Mouse (Mus musculus): Measurements from ENCODE around the gene Defa30.
"Not testable (repeated sequence)": the region's sequence is repeated elsewhere in the genome, so short reads cannot be mapped to it uniquely, and the experiment has no call there.

Defa30 gene

DNA sequence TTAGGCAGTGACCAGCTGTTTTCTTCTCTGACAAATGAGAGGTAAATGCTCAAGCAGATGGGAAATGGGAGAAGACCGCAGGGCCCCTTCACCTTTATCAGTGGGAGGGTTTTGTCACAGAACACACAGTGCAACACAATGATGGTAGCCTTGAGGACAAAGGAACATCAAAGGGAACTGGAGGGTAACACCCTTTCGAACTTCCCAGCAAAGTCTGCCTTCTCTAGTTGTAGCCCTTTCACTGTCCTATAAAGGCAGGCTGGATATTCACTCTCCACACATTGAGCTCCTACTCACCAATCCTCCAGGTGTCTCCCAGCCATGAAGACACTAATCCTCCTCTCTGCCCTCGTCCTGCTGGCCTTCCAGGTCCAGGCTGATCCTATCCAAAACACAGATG, at the start of gene Defa30:
Defa30 (plus strand) TSS at position 301 of the 400 bp plus-strand sequence.
- in situ Hi-C loops (cut with MseI, MboI): not testable (repeated sequence)

DNA sequence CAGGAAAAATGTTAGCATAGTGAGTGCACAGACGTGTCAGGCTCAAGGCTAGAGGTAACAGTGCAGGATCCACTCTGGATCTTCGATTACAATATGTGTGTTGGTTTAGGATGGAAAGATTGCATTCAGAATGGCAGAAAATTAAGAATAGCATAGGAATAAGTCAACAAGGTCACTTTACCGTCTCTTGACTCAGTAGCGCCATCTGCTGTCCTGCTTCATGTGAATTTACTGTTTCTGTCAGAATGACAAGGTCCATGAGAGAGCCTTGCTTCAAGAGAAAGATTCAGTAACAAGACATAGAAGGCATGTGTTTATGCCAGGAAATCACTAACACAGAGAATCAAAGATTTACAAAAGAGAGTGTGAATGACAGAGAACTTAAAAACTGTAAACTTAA, 41.3 kb upstream of the Defa30 start:
- in situ Hi-C loops (cut with MseI, MboI): loop anchor here in 1 of 2 experiments (25.0 kb wide), 1 partner anchor 106 kb away; no protein-coding TSS in a partner anchor

GRCm38 (mm10) chr8:21095950-21096349, 38.5 kb upstream of the Defa30 start, which contains the start of gene Gm14851:
TSS of gene Gm14851 (minus strand) at chr8:21096050.
- in situ Hi-C loops (cut with MseI, MboI): loop anchor here in 1 of 2 experiments (25.0 kb wide), 1 partner anchor 109 kb away; no protein-coding TSS in a partner anchor

- in situ Hi-C loops (cut with MseI, MboI): not testable (repeated sequence)
These were observed 27.5 kb downstream of the Defa30 start, which contains the start of gene Defa22 for GRCm38 (mm10) chr8:21161977-21162376. TSS of gene Defa22 (plus strand) at chr8:21162277.

Data from mouse trophoblast stem cell (cell line).